Mouse (Mus musculus) lung, adult 2 months (tissue): ENCODE data around the gene 4930432M17Rik.

Experiments
- CTCF ChIP-seq: fragments of 200-500 bp; IDR thresholded peaks from 2 replicates; pipeline ENCODE4 v1.5.1; 2011; ENCODE audit warnings: mild to moderate bottlenecking, low read length, control low read depth; ENCODE audit not compliant: insufficient read depth
- POLR2A ChIP-seq: fragments of 200-500 bp; IDR thresholded peaks from 2 replicates; pipeline ENCODE4 v1.6.1; 2011; ENCODE audit warnings: low read depth, mild to moderate bottlenecking, control low read depth, low read length, borderline replicate concordance; ENCODE audit errors: extremely low read depth

DNA sequence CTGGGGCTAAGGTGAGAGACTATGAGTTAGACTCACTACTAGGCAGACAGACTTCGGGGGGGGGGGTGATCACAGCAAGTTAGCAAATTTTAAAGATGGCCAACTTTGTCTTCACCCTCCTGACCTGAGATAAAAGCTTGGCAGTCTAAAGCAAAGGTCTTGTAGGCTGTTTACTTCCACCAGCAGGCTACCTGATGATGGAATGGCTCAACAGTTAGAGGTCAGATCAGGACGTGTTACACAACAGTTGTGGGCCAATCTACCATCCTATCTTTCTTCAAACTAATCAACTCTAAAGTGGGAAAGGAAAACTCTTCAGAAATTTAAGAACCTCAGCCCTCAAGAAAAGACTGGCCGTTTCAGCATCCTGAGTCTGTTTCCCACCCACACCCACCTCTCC, 9.6 kb downstream of the 4930432M17Rik start:
- TF ChIP-seq CTCF (no peak), POLR2A (no peak)
